Mouse (Mus musculus) cortical plate, adult 2 months (tissue): ENCODE data around the gene Il23a.

Source experiments
- CTCF ChIP-seq: fragments of 200-500 bp; IDR thresholded peaks from 2 replicates; pipeline ENCODE4 v1.5.1; 2011; ENCODE audit warnings: mild to moderate bottlenecking, control low read depth, low read length; ENCODE audit not compliant: insufficient read depth; ENCODE audit errors: extremely low read depth
- POLR2A ChIP-seq: fragments of 200-500 bp; IDR thresholded peaks from 2 replicates; pipeline ENCODE4 v1.6.1; 2011; ENCODE audit warnings: mild to moderate bottlenecking, low read length, control low read depth; ENCODE audit not compliant: insufficient read depth; ENCODE audit errors: extremely low read depth

- TF ChIP-seq CTCF (no peak), POLR2A (no peak)
Observed at GRCm38 (mm10) chr10:128302785-128303125, 4.2 kb upstream of the Il23a start.
